In genomic region chr1:131963085-131963951, GRCm38 (mm10) we compare ENCODE assay signal across 8 mouse cellular contexts. TPM values are rescaled to one million over a fixed set of nuclear protein-coding genes. Genes with fewer than 3 reads are reported as not detected.
DNase-seq lines count a peak whose midpoint lies in the region; ATAC-seq and TF ChIP-seq lines count a peak whose summit lies in the region.

No protein-coding gene starts in this region.

- H3K9ac ChIP-seq in heart, embryonic 16.5 days (ENCODE audit: low read length) = peak overlapping the region; percentile 78
- H3K9ac ChIP-seq in neural tube, embryonic 11.5 days (ENCODE audit: low read length) = peak overlapping the region; percentile 88

- under 1% methylated on average over 75 of the region's 76 CpGs for WGBS in heart, embryonic 16.5 days
- under 1% methylated on average over 76 of the region's 76 CpGs for WGBS in limb, embryonic 10.5 days
- under 1% methylated on average over 71 of the region's 76 CpGs for WGBS in neural tube, embryonic 11.5 days

- H3K4me1 ChIP-seq in bone marrow macrophage, adult 2 months (ENCODE audit: control insufficient read depth, insufficient read depth, low read length) = peaks cover 5% of the 10 kb centered on the region; the same call in 1 of the 2 replicates
- H3K4me1 ChIP-seq in heart, embryonic 16.5 days (ENCODE audit: control insufficient read depth, insufficient read depth, low read length) = peaks cover 15% of the 10 kb centered on the region
- peaks cover 37% of the 10 kb centered on the region for H3K4me1 ChIP-seq in limb, embryonic 10.5 days
- peaks cover 15% of the 10 kb centered on the region for H3K4me1 ChIP-seq in neural tube, embryonic 11.5 days (ENCODE audit: control insufficient read depth, insufficient read depth, low read length)

- no peaks in the 10 kb centered on the region for H3K36me3 ChIP-seq in heart, embryonic 16.5 days (ENCODE audit: control insufficient read depth, insufficient read depth)
- H3K36me3 ChIP-seq in limb, embryonic 10.5 days = no peaks in the 10 kb centered on the region
- no peaks in the 10 kb centered on the region for H3K36me3 ChIP-seq in neural tube, embryonic 11.5 days (ENCODE audit: control insufficient read depth, insufficient read depth, low read length)

- peak overlapping the region; percentile 92 for H3K4me2 ChIP-seq in heart, embryonic 16.5 days (ENCODE audit: low read depth, low read length)
- peak overlapping the region; percentile 96 for H3K4me2 ChIP-seq in neural tube, embryonic 11.5 days (ENCODE audit: low read depth)

- no peaks in the 10 kb centered on the region for H3K9me3 ChIP-seq in heart, embryonic 16.5 days (replicated peaks; ENCODE audit: control insufficient read depth, low read length)
- H3K9me3 ChIP-seq in limb, embryonic 10.5 days (replicated peaks) = no peaks in the 10 kb centered on the region
- H3K9me3 ChIP-seq in neural tube, embryonic 11.5 days (ENCODE audit: control insufficient read depth, low read length) = no peaks in the 10 kb centered on the region

- ATAC-seq in heart, embryonic 16.5 days (replicated peaks; ENCODE audit: extremely low read depth, insufficient read depth, low FRiP score) = peak; percentile 47; the same call in 1 of the 2 replicates
- peak; percentile 72; the same call in 1 of the 2 replicates for ATAC-seq in neural tube, embryonic 11.5 days (ENCODE audit: insufficient read depth, low FRiP score, low TSS enrichment)

- peak; percentile 59 for DNase-seq in retina, postnatal 1 day
- DNase-seq in retina, embryonic 14.5 days (ENCODE audit: low spot score) = no peak
- DNase-seq in limb, embryonic 10.5 days (ENCODE audit: low spot score) = peak; percentile 60
- peak; percentile 48 for DNase-seq in neural tube, embryonic 11.5 days (ENCODE audit: low spot score)
- DNase-seq in layer of hippocampus, adult 11-12 months (ENCODE audit: low spot score) = no peak
- no peak for DNase-seq in natural killer cell, adult 2 months (ENCODE audit: low spot score in 2 of 2)

- TF ChIP-seq CTCF in bone marrow macrophage, adult 2 months (IDR thresholded peaks at IDR 0.05; ENCODE audit: low read depth, low read length) = no peak

- no peak overlapping the region for H3K27ac ChIP-seq in bone marrow macrophage, adult 2 months (ENCODE audit: insufficient read depth, low read depth, low read length)
- peak overlapping the region; percentile 51 for H3K27ac ChIP-seq in heart, embryonic 16.5 days (ENCODE audit: low read length)
- peak overlapping the region; percentile 84 for H3K27ac ChIP-seq in limb, embryonic 10.5 days
- no peak overlapping the region for H3K27ac ChIP-seq in neural tube, embryonic 11.5 days (ENCODE audit: low read depth, low read length)

- no peak for TF ChIP-seq POLR2A in bone marrow macrophage, adult 2 months (IDR thresholded peaks at IDR 0.05; ENCODE audit: borderline replicate concordance, low read depth, low read length)

- H3K27me3 ChIP-seq in heart, embryonic 16.5 days (ENCODE audit: control insufficient read depth, insufficient read depth, low read length) = peaks cover 35% of the 10 kb centered on the region
- peaks cover 84% of the 10 kb centered on the region for H3K27me3 ChIP-seq in limb, embryonic 10.5 days (ENCODE audit: low read depth, poor library complexity, severe bottlenecking)
- 0 out of 2 replicates have a peak, but pooled peaks cover 9% of the 10 kb centered on the region for H3K27me3 ChIP-seq in neural tube, embryonic 11.5 days (ENCODE audit: control insufficient read depth, insufficient read depth, low read length)

- peak overlapping the region; percentile 62 for H3K4me3 ChIP-seq in bone marrow macrophage, adult 2 months (ENCODE audit: insufficient read depth, low read length)
- H3K4me3 ChIP-seq in heart, embryonic 16.5 days (ENCODE audit: low read length) = peak overlapping the region; percentile 83
- H3K4me3 ChIP-seq in limb, embryonic 10.5 days = peak overlapping the region; percentile 86
- peak overlapping the region; percentile 85 for H3K4me3 ChIP-seq in neural tube, embryonic 11.5 days (ENCODE audit: low read depth, low read length)

RNA-seq across cellular contexts. Expression of gene Slc45a3, which starts 0.6 kb away (rescaled TPM):
- polyA plus RNA-seq in bone marrow macrophage, adult 2 months (2012; ENCODE audit: insufficient read depth, insufficient read length, missing spikeins) = not detected in 2 replicates
- polyA plus RNA-seq in heart, embryonic 16.5 days (2015; fragmentation: Nextera tagmentation; extraction: Ambion mirVana) = 5.1 and 5.4 TPM in 2 replicates
- 1.7 and 2.0 TPM in 2 replicates for polyA plus RNA-seq in limb, embryonic 10.5 days (2016; fragmentation: Nextera tagmentation; extraction: Ambion mirVana)
- polyA plus RNA-seq in neural tube, embryonic 11.5 days (2014; fragmentation: Nextera tagmentation; extraction: Ambion mirVana) = 11.8 TPM in 2 replicates

RNA-seq across cellular contexts. Expression of gene Elk4, which starts 44.1 kb away (rescaled TPM):
- polyA plus RNA-seq in bone marrow macrophage, adult 2 months (2012; ENCODE audit: insufficient read depth, insufficient read length, missing spikeins) = 59.7 and 66.6 TPM in 2 replicates
- 17.5 and 17.8 TPM in 2 replicates for polyA plus RNA-seq in heart, embryonic 16.5 days (2015; fragmentation: Nextera tagmentation; extraction: Ambion mirVana)
- 10.6 and 15.2 TPM in 2 replicates for polyA plus RNA-seq in limb, embryonic 10.5 days (2016; fragmentation: Nextera tagmentation; extraction: Ambion mirVana)
- polyA plus RNA-seq in neural tube, embryonic 11.5 days (2014; fragmentation: Nextera tagmentation; extraction: Ambion mirVana) = 18.7 and 21.6 TPM in 2 replicates

RNA-seq across cellular contexts. Expression of gene Nucks1, which starts 53.0 kb away (rescaled TPM):
- 70.7 and 77.0 TPM in 2 replicates for polyA plus RNA-seq in bone marrow macrophage, adult 2 months (2012; ENCODE audit: insufficient read depth, insufficient read length, missing spikeins)
- polyA plus RNA-seq in heart, embryonic 16.5 days (2015; fragmentation: Nextera tagmentation; extraction: Ambion mirVana) = 43.8 and 46.9 TPM in 2 replicates
- 97.8 and 110 TPM in 2 replicates for polyA plus RNA-seq in limb, embryonic 10.5 days (2016; fragmentation: Nextera tagmentation; extraction: Ambion mirVana)
- polyA plus RNA-seq in neural tube, embryonic 11.5 days (2014; fragmentation: Nextera tagmentation; extraction: Ambion mirVana) = 50.6 and 54.6 TPM in 2 replicates

Comparison
In these comparisons a context has a peak if more than half of its experiments do, and no peak if none do; other contexts are left out.
1. DNase-seq: peak in retina, postnatal 1 day (single experiment), limb, embryonic 10.5 days (single experiment) and neural tube, embryonic 11.5 days (single experiment); none in retina, embryonic 14.5 days (single experiment), layer of hippocampus, adult 11-12 months (single experiment) and natural killer cell, adult 2 months (0 of 2).
2. H3K27ac ChIP-seq: peak in heart, embryonic 16.5 days (single experiment) and limb, embryonic 10.5 days (single experiment); none in bone marrow macrophage, adult 2 months (single experiment) and neural tube, embryonic 11.5 days (single experiment).
3. Peak in every context shown above with its lines, with median percentiles within 50 percentile points of each other: H3K4me3 ChIP-seq.